Mouse (Mus musculus): ENCODE results near the gene Serpinf2.
A peak's percentile ranks its signal among the peaks of the same experiment; 100 is the strongest.

The Serpinf2 gene

GRCm38 (mm10) chr11:75439363-75439762, at the start of gene Serpinf2:
Gene Serpinf2, minus strand, starts transcription at chr11:75439591.
- DNase-seq (ENCODE audit: low spot score): no peak

- DNase-seq (ENCODE audit: low spot score): no peak
Measured at GRCm38 (mm10) chr11:75487496-75487895, 48.1 kb upstream of the Serpinf2 start.

- DNase-seq (ENCODE audit: low spot score): peak; percentile 96
Measured at GRCm38 (mm10) chr11:75486601-75487285, 47.4 kb upstream of the Serpinf2 start, which contains the start of gene Prpf8. Gene Prpf8, plus strand, starts transcription at chr11:75486816.

DNA sequence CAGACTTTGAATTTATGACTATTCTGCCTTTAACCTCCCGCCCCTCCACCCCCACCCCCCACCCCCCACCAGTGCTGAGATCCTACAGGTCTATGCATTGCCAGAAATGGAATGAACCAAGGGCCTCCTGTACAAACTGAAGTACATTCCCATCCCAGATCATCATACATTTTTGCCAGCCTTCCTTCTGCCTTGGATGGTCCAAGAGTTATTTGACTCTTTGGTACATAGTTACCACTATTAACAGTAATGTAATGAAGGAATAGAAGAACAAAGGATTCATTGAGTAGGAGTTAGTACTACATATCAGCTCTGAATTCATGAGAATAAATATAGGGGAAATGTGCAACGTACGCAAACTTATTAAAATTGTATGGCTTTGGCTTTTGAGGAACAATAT, 46.8 kb upstream of the Serpinf2 start:
- DNase-seq (ENCODE audit: low spot score): no peak

DNA sequence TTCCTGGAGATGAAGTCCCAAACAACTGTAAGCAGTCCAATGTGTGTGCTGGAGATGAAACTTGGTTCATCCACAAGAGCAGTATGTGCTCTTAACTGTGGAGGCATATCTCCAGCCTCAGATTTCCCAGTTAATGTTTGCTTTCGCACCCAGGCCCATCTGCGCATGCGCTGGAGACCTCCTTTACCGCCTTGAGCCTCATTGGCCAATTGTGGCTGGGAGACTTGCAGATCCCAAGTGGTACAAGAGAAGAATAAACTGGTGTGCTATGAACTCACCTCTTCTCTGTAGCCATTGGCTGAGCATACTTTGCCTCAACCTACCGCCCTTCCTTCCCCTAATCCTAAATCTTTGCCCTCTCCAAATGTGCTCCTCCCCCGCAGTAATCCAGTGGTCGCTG, 34.0 kb upstream of the Serpinf2 start:
- no peak for DNase-seq (ENCODE audit: low spot score)

- no peak for DNase-seq (ENCODE audit: low spot score)
Measured at GRCm38 (mm10) chr11:75472469-75473081, 33.2 kb upstream of the Serpinf2 start.

GRCm38 (mm10) chr11:75470675-75471074, 31.3 kb upstream of the Serpinf2 start:
- no peak for DNase-seq (ENCODE audit: low spot score)

DNA sequence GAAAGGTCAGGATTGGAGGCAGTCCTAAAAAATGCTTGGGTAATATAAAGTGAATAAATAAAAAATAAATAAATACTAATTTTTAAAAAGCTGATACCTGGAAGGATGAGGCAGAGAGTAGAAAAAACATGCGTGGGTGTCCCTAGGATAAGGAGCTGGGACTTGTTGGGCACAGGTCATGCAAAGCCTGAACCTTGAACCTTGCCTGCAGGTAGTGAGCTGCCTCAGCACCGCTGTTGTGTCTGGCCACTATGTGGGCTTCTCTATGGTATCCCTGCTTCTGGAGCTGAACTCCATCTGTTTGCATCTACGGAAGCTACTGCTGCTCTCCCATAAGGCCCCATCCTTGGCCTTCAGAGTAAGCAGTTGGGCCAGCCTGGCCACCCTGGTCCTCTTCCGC, 29.9 kb upstream of the Serpinf2 start:
- DNase-seq (ENCODE audit: low spot score): no peak

DNA sequence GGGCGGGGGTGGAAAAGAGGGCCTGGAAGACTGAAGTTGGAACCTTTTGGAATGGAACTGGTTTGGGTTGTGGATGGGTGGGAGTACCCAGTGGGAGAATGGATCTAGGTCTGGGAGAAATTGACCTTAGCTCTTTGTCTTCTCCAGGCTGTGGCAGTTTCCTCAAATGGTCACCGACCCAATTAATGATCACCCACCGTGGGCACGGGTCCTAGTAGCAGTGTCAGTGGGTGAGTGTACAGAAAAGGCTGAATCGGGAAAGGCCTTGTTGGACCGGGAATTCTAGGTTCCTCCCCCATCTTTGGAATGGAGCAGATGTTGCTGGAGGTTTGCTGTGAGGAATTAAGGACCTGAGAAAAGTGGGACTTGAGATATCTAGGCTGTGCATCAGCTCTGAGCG, 29.0 kb upstream of the Serpinf2 start:
- no peak for DNase-seq (ENCODE audit: low spot score)

DNA sequence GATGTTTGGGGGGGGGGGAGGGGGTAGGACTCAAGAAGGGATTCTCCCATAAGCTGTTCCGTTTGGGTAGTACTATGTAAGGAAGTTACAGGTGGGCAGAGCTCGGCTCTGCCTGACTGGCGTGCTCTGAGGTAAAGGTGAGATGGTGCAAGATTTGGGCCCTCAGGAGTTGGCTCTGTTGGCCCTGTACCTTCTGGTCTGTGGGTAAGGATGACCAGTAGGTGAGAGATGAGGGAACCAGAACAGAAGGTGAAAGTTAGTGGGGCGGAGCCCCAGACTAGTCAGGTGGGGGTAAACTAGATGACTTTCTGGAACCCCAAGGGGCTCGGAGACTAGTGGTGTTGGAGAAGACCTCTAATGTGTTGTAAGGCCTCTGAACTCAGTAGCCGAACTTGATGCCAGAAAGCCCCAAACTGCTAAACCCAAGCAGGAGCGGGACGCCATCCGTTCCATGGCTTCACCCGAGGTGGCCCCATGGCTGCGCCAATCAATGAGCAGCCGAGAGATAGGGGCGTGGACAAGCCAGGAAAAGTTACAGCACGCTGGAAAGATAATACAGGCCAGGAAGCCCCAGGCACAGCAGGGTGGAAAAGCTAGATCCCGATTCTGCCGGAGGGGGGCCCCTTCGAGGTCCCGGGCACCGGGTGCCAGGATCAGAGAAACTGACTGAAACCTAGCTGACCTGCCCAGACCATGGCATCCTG, 28.3 kb upstream of the Serpinf2 start:
- DNase-seq (ENCODE audit: low spot score): peak; percentile 46

GRCm38 (mm10) chr11:75466731-75467505, 27.5 kb upstream of the Serpinf2 start:
- DNase-seq (ENCODE audit: low spot score): no peak

DNA sequence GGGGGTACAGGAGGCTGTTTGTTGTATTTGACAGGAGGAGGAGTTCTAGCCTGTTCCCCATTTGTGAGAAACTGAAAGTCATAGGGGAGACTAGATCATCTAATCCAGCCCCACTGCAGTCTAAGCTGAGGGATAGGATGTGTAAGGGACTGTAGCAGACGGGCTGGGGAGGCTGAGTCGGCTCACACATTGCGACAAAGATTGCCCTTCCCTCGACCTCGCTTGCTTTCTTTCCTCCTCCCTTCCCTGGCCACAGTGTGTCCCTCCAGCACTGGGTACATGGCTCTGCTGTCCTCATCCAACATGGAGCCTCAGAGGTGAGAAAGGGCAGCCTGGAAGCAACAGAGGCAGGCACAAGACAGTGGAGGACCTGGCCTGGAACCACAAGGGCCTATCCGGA, 25.7 kb upstream of the Serpinf2 start:
- DNase-seq (ENCODE audit: low spot score): no peak

DNA sequence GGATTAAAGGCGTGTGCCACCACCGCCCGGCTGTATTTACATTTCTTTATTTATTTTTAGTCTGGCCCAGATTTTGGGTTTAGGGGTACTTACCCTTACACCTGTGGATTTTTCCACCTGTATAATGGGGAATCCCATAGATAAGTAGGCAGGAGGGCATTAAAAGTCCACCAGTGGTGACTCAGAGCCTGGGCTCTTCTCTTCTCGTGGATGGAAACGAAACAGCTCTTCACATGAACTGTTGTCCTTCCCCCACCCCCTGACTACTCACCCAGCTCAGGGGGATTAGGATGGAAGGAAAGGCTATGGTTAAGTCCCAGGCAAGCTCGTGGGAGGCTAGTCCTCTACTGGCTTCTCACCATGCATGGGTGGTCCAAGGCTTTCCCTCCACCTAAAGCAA, 25.0 kb upstream of the Serpinf2 start:
- DNase-seq (ENCODE audit: low spot score): no peak

DNA sequence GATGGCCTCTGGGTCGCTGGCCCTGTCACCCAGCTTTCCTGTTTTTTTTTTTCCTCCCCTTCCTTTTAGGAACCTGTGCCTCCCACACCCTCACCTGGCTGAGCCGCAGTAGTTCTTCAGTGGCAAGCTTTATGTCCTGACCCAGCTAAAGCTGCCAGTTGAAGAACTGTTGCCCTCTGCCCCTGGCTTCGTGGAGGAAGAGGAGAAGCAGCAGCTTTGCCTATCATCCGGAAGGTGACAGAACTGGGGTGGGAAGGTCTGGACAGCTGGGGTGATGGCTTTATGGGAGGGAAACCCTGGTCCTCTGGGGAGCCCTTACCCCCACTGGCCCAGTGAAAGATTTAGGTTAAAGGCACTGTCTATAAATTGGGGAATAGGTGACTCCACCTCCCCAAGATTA, 24.2 kb upstream of the Serpinf2 start:
- no peak for DNase-seq (ENCODE audit: low spot score)

DNA sequence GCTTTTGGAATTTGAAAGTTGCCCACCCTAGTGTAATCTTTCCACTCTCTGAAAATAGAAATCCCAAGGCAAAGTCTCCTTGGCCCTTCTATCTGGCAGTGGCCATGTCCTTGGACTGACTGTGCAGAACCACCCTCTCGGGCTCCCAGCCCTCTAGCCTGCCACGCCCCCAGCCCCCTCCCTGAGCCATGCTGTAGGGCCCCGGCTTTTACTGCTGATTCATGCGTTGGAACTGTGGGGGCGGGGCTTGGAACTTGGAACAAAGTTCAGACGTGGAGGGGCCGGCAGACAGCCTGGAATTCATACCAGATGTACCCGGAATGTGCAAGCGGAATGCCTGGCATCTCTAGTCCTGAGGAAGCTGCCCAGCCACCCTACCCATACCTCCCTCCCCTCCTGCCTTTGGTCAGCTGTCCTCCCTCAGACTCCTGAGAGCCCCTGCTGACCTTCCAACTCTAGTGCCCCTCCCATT, 23.5 kb upstream of the Serpinf2 start:
- peak; percentile 55 for DNase-seq (ENCODE audit: low spot score)

DNA sequence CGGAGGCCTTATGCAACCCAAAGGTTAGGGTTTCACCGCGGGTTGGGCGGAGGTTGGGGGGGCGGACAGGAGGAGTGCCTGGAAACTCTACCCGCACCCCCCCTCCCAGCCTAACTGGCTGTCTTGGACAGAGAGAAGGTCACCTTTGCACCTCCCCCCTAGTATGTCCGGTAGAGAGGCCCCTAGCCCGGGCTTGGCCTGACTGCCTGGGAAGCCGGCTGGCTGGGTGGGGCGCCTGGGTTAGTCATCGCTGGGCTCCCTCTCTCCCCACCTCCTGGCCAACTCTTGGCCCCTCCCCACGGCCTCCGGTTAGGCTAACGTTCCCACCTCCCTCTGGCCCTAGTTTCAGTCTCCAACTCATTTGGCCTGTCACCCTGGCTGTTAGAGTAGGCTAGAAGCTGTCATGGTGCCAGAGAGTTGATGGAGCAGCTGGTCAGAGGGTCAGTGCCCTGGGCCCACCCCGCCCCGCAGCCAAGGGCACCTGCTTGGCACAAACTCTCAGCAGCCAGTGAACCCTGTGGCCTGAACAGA, 22.9 kb upstream of the Serpinf2 start:
- peak; percentile 39 for DNase-seq (ENCODE audit: low spot score)

DNA sequence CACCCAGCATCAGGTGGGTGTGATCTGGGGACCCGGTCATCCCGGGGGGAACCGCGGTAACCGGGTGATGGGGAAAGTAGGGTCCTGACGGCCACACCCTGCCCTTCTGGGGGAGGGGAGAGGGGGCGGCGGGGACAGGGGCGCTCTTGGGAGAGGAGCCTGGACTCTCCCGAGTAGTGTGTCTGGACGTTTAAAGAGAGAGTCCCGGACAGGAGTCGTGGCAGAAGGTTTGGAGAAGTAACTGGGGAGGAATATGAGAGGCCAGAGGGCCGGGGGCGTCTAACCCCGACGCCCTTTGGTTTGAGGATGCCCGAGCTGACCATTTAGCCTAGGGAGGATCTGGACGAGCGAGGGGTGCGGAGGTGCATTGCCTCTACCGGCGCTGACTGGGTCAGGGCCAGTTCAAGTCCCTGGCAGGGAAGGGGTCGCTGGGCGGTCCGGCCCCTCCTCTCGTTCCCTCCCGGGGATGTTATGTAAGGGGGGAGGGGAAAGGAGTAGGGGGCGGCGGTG, 22.4 kb upstream of the Serpinf2 start:
- DNase-seq (ENCODE audit: low spot score): no peak

GRCm38 (mm10) chr11:75460844-75461742, 21.7 kb upstream of the Serpinf2 start, which contains the start of gene Tlcd2:
Gene Tlcd2, plus strand, starts transcription at chr11:75461715.
- peak; percentile 95 for DNase-seq (ENCODE audit: low spot score)

DNA sequence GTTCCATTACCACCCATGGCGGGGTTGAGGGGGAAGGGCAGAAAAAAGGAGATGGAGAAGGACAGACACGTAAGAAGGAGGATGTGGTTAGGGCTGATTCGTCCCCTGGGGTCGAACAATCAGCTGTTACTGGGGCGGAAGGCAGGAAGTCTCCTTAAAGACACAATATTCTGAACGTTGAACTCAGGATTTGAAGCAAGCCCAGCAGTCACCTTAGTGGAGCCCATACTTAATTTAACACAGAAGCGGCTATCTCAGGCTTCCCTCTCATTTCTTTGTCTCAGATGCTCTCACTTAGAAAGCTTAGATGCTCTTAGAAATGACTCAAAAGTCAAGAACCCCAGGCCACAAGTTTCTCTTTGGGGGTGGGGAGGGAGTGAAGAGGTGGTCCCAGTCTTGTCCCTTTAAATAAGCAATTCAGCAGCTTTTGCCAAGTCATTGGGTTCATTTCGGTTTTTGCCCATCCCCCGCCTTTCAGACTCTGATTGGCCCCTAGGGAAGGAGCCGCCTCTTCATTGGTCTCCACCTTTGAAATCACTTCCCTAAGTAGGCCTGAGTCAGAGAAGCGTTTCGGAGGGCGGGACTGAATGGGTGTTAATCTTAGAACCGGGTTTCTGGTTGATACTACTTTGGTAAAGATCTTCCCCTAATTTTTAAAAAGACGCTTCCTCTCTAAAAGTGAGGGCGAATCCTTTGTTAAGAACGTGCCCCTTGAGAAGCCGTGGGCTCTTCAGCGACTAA, 20.9 kb upstream of the Serpinf2 start:
- peak; percentile 55 for DNase-seq (ENCODE audit: low spot score)

DNA sequence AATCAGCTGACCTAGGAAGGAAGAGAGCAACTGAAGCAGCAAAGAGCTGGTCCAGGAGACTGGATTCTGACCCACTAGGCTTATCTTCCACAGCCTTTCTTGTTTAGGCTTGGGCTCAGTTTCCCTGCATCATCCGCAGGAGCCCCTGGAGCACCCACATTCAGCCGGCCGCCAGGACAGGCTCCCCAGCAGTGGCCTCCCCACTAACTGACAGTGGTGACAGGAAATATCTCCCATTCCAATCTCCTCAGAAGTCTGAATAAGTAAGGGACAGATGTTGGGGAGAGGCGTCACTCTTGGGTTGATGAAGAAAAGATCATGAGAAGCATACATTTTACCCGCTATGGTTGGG, 20.3 kb upstream of the Serpinf2 start:
- DNase-seq (ENCODE audit: low spot score): no peak

Data from ovary, postnatal 10 days (tissue).